Mouse (Mus musculus) left cerebral cortex, postnatal 14 days (tissue): ENCODE results near the gene Cd59a. TPM values are rescaled to one million over a fixed set of nuclear protein-coding genes. Genes with fewer than 3 reads are reported as not detected.
"Not testable (repeated sequence)": the region's sequence is repeated elsewhere in the genome, so short reads cannot be mapped to it uniquely, and the experiment has no call there.

ENCODE experiments used
- DNase-seq, 2 experiments: peaks; one replicate each; pipeline ENCODE4 v3.0.0; 2021 to 2022; ENCODE audit warnings: low spot score in 2 of 2, mixed read lengths in 1 of 2
- intact Hi-C: fragments of 180-260 bp; cut with DNase I; formaldehyde crosslinking; loops from one replicate; pipeline ENCODE4 v1.15.1; 2025
- long read RNA-seq, 2 experiments: library from polyadenylated mRNA; stranded (forward); transcript quantifications; one replicate each; pipeline ENCODE4 v2.0.0; 2021
- total RNA-seq, 2 experiments: library from RNA; stranded (reverse); gene quantifications; 2 replicates each; pipeline ENCODE4 v1.2.3; 2021

Cd59a gene
- total RNA-seq = 1 to 10 TPM; 2.0 to 2.1 TPM
- long read RNA-seq, experiment 1, transcript Cd59a-201 (4 exons, 1,691 nt) = major isoform, 5 of 6 reads
- long read RNA-seq, experiment 1, partial matches to known transcripts = 0 of 6 reads
- long read RNA-seq, experiment 1, other reads (novel, unspliced or antisense) = 1 of 6 reads
- long read RNA-seq, experiment 2, partial matches to known transcripts = 0 of 4 reads
- long read RNA-seq, experiment 2, other reads (novel, unspliced or antisense) = 1 of 4 reads

GRCm38 (mm10) chr2:104095741-104096213 lies at the start of gene Cd59a:
Cd59a (plus strand) TSS chr2:104095801.
- intact Hi-C loops = no loop called here
- peak; percentile 33 to 43 for DNase-seq

GRCm38 (mm10) chr2:104058381-104058780 lies 37.2 kb upstream of the Cd59a start:
- no peak for DNase-seq
- intact Hi-C loops = no loop called here

- DNase-seq = no peak
- intact Hi-C loops = no loop called here
Observed at GRCm38 (mm10) chr2:104058954-104059353, 36.6 kb upstream of the Cd59a start.

GRCm38 (mm10) chr2:104059786-104060185 lies 35.8 kb upstream of the Cd59a start:
- DNase-seq = no peak
- intact Hi-C loops = no loop called here

- intact Hi-C loops = no loop called here
- DNase-seq = no peak
Observed at GRCm38 (mm10) chr2:104060996-104061395, 34.6 kb upstream of the Cd59a start.

- no peak for DNase-seq
- intact Hi-C loops = no loop called here
Observed at GRCm38 (mm10) chr2:104062665-104063064, 32.9 kb upstream of the Cd59a start.

- intact Hi-C loops = no loop called here
- DNase-seq = no peak
Observed at GRCm38 (mm10) chr2:104064152-104064551, 31.4 kb upstream of the Cd59a start.

GRCm38 (mm10) chr2:104065526-104065925 lies 30.1 kb upstream of the Cd59a start, which contains the start of gene Gm10912:
Gm10912 (plus strand) TSS chr2:104065826.
- intact Hi-C loops, DNase-seq: not testable (repeated sequence)

- DNase-seq, intact Hi-C loops: not testable (repeated sequence)
Observed at GRCm38 (mm10) chr2:104068450-104068849, 27.2 kb upstream of the Cd59a start, which contains the start of gene Gm10799. Gm10799 (minus strand) TSS chr2:104068550.

GRCm38 (mm10) chr2:104069704-104070185 lies 25.9 kb upstream of the Cd59a start, which contains the start of gene Cd59b:
Cd59b (plus strand) TSS chr2:104069849.
- intact Hi-C loops = no loop called here
- DNase-seq = no peak

- DNase-seq, intact Hi-C loops: not testable (repeated sequence)
Observed at GRCm38 (mm10) chr2:104078285-104078684, 17.3 kb upstream of the Cd59a start.

GRCm38 (mm10) chr2:104081436-104082050 lies 14.1 kb upstream of the Cd59a start:
- intact Hi-C loops, DNase-seq: not testable (repeated sequence)

- DNase-seq = no peak
- intact Hi-C loops = no loop called here
Observed at GRCm38 (mm10) chr2:104082474-104082873, 13.1 kb upstream of the Cd59a start.

GRCm38 (mm10) chr2:104084027-104084426 lies 11.6 kb upstream of the Cd59a start:
- intact Hi-C loops, DNase-seq: not testable (repeated sequence)

GRCm38 (mm10) chr2:104087562-104087961 lies 8.0 kb upstream of the Cd59a start:
- DNase-seq, intact Hi-C loops: not testable (repeated sequence)

GRCm38 (mm10) chr2:104093305-104093704 lies 2.3 kb upstream of the Cd59a start:
- intact Hi-C loops = no loop called here
- DNase-seq = no peak

GRCm38 (mm10) chr2:104096256-104096655 lies 655 bp downstream of the Cd59a start:
- no peak for DNase-seq
- intact Hi-C loops = no loop called here

GRCm38 (mm10) chr2:104096796-104097195 lies 1.2 kb downstream of the Cd59a start:
- DNase-seq, intact Hi-C loops: not testable (repeated sequence)

GRCm38 (mm10) chr2:104097396-104097795 lies 1.8 kb downstream of the Cd59a start:
- intact Hi-C loops, DNase-seq: not testable (repeated sequence)

GRCm38 (mm10) chr2:104098529-104099230 lies 3.1 kb downstream of the Cd59a start:
- intact Hi-C loops = no loop called here
- no peak for DNase-seq
